Mouse (Mus musculus): ENCODE measurements around the gene Gabpa. TPM values are rescaled to one million over a fixed set of nuclear protein-coding genes. Genes with fewer than 3 reads are reported as not detected.

Gene Gabpa
- polyA plus RNA-seq, 1 experiment from 2014 or later, result 41.0 TPM

GRCm38 (mm10) chr16:84838576-84838975, 3.9 kb downstream of the Gabpa start:
- CTCF ChIA-PET, result interaction anchor here (0.7 kb wide), 1 partner anchor 210 kb away, joined by 3 read pairs; no protein-coding TSS in a partner anchor
- in situ Hi-C loops (cut with MboI; ENCODE audit: low pct_unique_long_range_greater_than_20kb), result loop anchor here (25.0 kb wide), 1 partner anchor 324 kb away; the partner anchor contains the start of gene App
- DNase-seq (ENCODE audit: low read depth, low spot score) (no peak), ATAC-seq (no peak)
- no peaks in the 10 kb centered on the region for H3K27me3 ChIP-seq
- POLR2A ChIA-PET, result no interaction called here
- no peak for TF ChIP-seq CTCF (IDR thresholded peaks at IDR 0.05)

- ATAC-seq (no peak), DNase-seq (ENCODE audit: low read depth, low spot score) (no peak)
- POLR2A ChIA-PET, result interaction anchor here (0.6 kb wide), 1 partner anchor 62 kb away, joined by 3 read pairs; no protein-coding TSS in a partner anchor
- no peaks in the 10 kb centered on the region for H3K27me3 ChIP-seq
- in situ Hi-C loops (cut with MboI; ENCODE audit: low pct_unique_long_range_greater_than_20kb), result no loop called here
- TF ChIP-seq CTCF (IDR thresholded peaks at IDR 0.05), result no peak
- CTCF ChIA-PET, result interaction anchor here (1.5 kb wide), 1 partner anchor 9 kb away, joined by 7 read pairs; no protein-coding TSS in a partner anchor
Observed at GRCm38 (mm10) chr16:84853492-84853891, 18.8 kb downstream of the Gabpa start.

- DNase-seq (ENCODE audit: low read depth, low spot score) (no peak), ATAC-seq (no peak)
- in situ Hi-C loops (cut with MboI; ENCODE audit: low pct_unique_long_range_greater_than_20kb), result no loop called here
- POLR2A ChIA-PET, result no interaction called here
- TF ChIP-seq CTCF (IDR thresholded peaks at IDR 0.05), result no peak
- CTCF ChIA-PET, result no interaction called here
- H3K27me3 ChIP-seq, result no peaks in the 10 kb centered on the region
Observed at GRCm38 (mm10) chr16:84864656-84865055, 29.9 kb downstream of the Gabpa start.

GRCm38 (mm10) chr16:84873805-84874204, 39.1 kb downstream of the Gabpa start:
- no peaks in the 10 kb centered on the region for H3K27me3 ChIP-seq
- ATAC-seq (no peak), DNase-seq (ENCODE audit: low read depth, low spot score) (no peak)
- CTCF ChIA-PET, result interaction anchor here (1.0 to 1.4 kb wide), 2 partner anchors 12 to 36 kb away, joined by 3 read pairs; no protein-coding TSS in a partner anchor
- in situ Hi-C loops (cut with MboI; ENCODE audit: low pct_unique_long_range_greater_than_20kb), result no loop called here
- no peak for TF ChIP-seq CTCF (IDR thresholded peaks at IDR 0.05)
- POLR2A ChIA-PET, result no interaction called here

- ChIA-PET POLR2A (no interaction called here), CTCF (interaction anchor here (1.0 kb wide), 1 partner anchor 38 kb away, joined by 3 read pairs; no protein-coding TSS in a partner anchor)
- in situ Hi-C loops (cut with MboI; ENCODE audit: low pct_unique_long_range_greater_than_20kb), result no loop called here
- ATAC-seq (no peak), DNase-seq (ENCODE audit: low read depth, low spot score) (no peak)
- TF ChIP-seq CTCF (IDR thresholded peaks at IDR 0.05), result no peak
- no peaks in the 10 kb centered on the region for H3K27me3 ChIP-seq
Observed at GRCm38 (mm10) chr16:84875012-84875717, 40.4 kb downstream of the Gabpa start.

- ChIA-PET POLR2A (no interaction called here), CTCF (no interaction called here)
- no peak for TF ChIP-seq CTCF (IDR thresholded peaks at IDR 0.05)
- H3K27me3 ChIP-seq, result no peaks in the 10 kb centered on the region
- no peak for DNase-seq (ENCODE audit: low read depth, low spot score)
- in situ Hi-C loops (cut with MboI; ENCODE audit: low pct_unique_long_range_greater_than_20kb), result no loop called here
- no peak for ATAC-seq
Observed at GRCm38 (mm10) chr16:84875718-84876035, 41.0 kb downstream of the Gabpa start.

- DNase-seq (ENCODE audit: low read depth, low spot score) (no peak), ATAC-seq (no peak)
- in situ Hi-C loops (cut with MboI; ENCODE audit: low pct_unique_long_range_greater_than_20kb), result no loop called here
- TF ChIP-seq CTCF (IDR thresholded peaks at IDR 0.05), result no peak
- CTCF ChIA-PET, result no interaction called here
- POLR2A ChIA-PET, result no interaction called here
- peaks cover 3% of the 10 kb centered on the region for H3K27me3 ChIP-seq
Observed at GRCm38 (mm10) chr16:84876082-84876481, 41.4 kb downstream of the Gabpa start.

- peak; percentile 88 for TF ChIP-seq CTCF (IDR thresholded peaks at IDR 0.05)
- in situ Hi-C loops (cut with MboI; ENCODE audit: low pct_unique_long_range_greater_than_20kb), result no loop called here
- POLR2A ChIA-PET, result no interaction called here
- H3K27me3 ChIP-seq, result peaks cover 11% of the 10 kb centered on the region
- DNase-seq (ENCODE audit: low read depth, low spot score) (peak; percentile 17), ATAC-seq (peak; percentile 47)
- CTCF ChIA-PET, result no interaction called here
Observed at GRCm38 (mm10) chr16:84879146-84879545, 44.4 kb downstream of the Gabpa start.

GRCm38 (mm10) chr16:84881168-84881567, 46.4 kb downstream of the Gabpa start:
- no peak for TF ChIP-seq CTCF (IDR thresholded peaks at IDR 0.05)
- ChIA-PET CTCF (no interaction called here), POLR2A (no interaction called here)
- ATAC-seq, result no peak
- no peak for DNase-seq (ENCODE audit: low read depth, low spot score)
- in situ Hi-C loops (cut with MboI; ENCODE audit: low pct_unique_long_range_greater_than_20kb), result no loop called here
- peaks cover 11% of the 10 kb centered on the region for H3K27me3 ChIP-seq

- peak; percentile 7 for TF ChIP-seq CTCF (IDR thresholded peaks at IDR 0.05)
- peaks cover 11% of the 10 kb centered on the region for H3K27me3 ChIP-seq
- POLR2A ChIA-PET, result no interaction called here
- DNase-seq (ENCODE audit: low read depth, low spot score) (no peak), ATAC-seq (no peak)
- in situ Hi-C loops (cut with MboI; ENCODE audit: low pct_unique_long_range_greater_than_20kb), result no loop called here
- CTCF ChIA-PET, result no interaction called here
Observed at GRCm38 (mm10) chr16:84881754-84882321, 47.1 kb downstream of the Gabpa start.

- no peak for TF ChIP-seq CTCF (IDR thresholded peaks at IDR 0.05)
- POLR2A ChIA-PET, result no interaction called here
- in situ Hi-C loops (cut with MboI; ENCODE audit: low pct_unique_long_range_greater_than_20kb), result no loop called here
Observed at GRCm38 (mm10) chr16:84884572-84884971, 49.8 kb downstream of the Gabpa start.

More at GRCm38 (mm10) chr16:84884572-84884971, 49.8 kb downstream of the Gabpa start:
- CTCF ChIA-PET, result interaction anchor here (1.0 to 1.2 kb wide), 3 partner anchors 9 to 445 kb away, joined by 3 to 5 read pairs (median 3); no protein-coding TSS in a partner anchor
- DNase-seq (ENCODE audit: low read depth, low spot score), result no peak
- no peak for ATAC-seq
- peaks cover 25% of the 10 kb centered on the region for H3K27me3 ChIP-seq

Data from Patski (cell line).